Mouse (Mus musculus): ENCODE results near the gene Strc. TPM values are rescaled to one million over a fixed set of nuclear protein-coding genes. Genes with fewer than 3 reads are reported as not detected.

Gene Strc
- 0.42 TPM for polyA plus RNA-seq (2017; shearing (Covaris generic))

GRCm38 (mm10) chr2:121386961-121387575, at the start of gene Strc:
Gene Strc (minus strand): TSS chr2:121387168.

GRCm38 (mm10) chr2:121413387-121414042, 26.5 kb upstream of the Strc start, which contains the start of the genes Pdia3 and Catsper2:
Gene Pdia3 (plus strand): TSS chr2:121413775.
Gene Catsper2 (minus strand): TSS chr2:121413792.

GRCm38 (mm10) chr2:121357494-121357893, 29.5 kb downstream of the Strc start, which contains the start of gene Ckmt1:
Gene Ckmt1 (plus strand): TSS chr2:121357714.

GRCm38 (mm10) chr2:121354820-121355592, 32.0 kb downstream of the Strc start, which contains the start of gene Ppip5k1:
Gene Ppip5k1 (minus strand): TSS chr2:121355396.

Other genes starting within 250 kb of the Strc start
- 16.5 TPM for gene Adal, start 246.7 kb downstream of the Strc start, polyA plus RNA-seq (2017; shearing (Covaris generic))
- 11.4 TPM for gene Lcmt2, start 246.5 kb downstream of the Strc start, polyA plus RNA-seq (2017; shearing (Covaris generic))
- gene Tubgcp4, start 216.5 kb downstream of the Strc start, polyA plus RNA-seq (2017; shearing (Covaris generic)), result 108 TPM
- 75.9 TPM for gene Zscan29, start 216.0 kb downstream of the Strc start, polyA plus RNA-seq (2017; shearing (Covaris generic))
- 79.0 TPM for gene Trp53bp1, start 115.8 kb downstream of the Strc start, polyA plus RNA-seq (2017; shearing (Covaris generic))
- 0.06 TPM for gene Map1a, start 97.6 kb downstream of the Strc start, polyA plus RNA-seq (2017; shearing (Covaris generic))
- 12.6 TPM for gene Ppip5k1, start 31.8 kb downstream of the Strc start, polyA plus RNA-seq (2017; shearing (Covaris generic))
- not detected for gene Ckmt1, start 29.5 kb downstream of the Strc start, polyA plus RNA-seq (2017; shearing (Covaris generic))
- gene Pdia3, start 26.6 kb upstream of the Strc start, polyA plus RNA-seq (2017; shearing (Covaris generic)), result 309 TPM
- 2.6 TPM for gene Catsper2, start 26.6 kb upstream of the Strc start, polyA plus RNA-seq (2017; shearing (Covaris generic))
- gene Ell3, start 57.1 kb upstream of the Strc start, polyA plus RNA-seq (2017; shearing (Covaris generic)), result 0.65 TPM
- 626 TPM for gene Serf2, start 62.0 kb upstream of the Strc start, polyA plus RNA-seq (2017; shearing (Covaris generic))
- 156 TPM for gene Hypk, start 66.1 kb upstream of the Strc start, polyA plus RNA-seq (2017; shearing (Covaris generic))
- gene Serinc4, start 69.6 kb upstream of the Strc start, polyA plus RNA-seq (2017; shearing (Covaris generic)), result 0.36 TPM
- gene Mfap1b, start 86.9 kb upstream of the Strc start, polyA plus RNA-seq (2017; shearing (Covaris generic)), result 115 TPM
- 37.0 TPM for gene Mfap1a, start 119.5 kb upstream of the Strc start, polyA plus RNA-seq (2017; shearing (Covaris generic))
- gene Wdr76, start 119.6 kb upstream of the Strc start, polyA plus RNA-seq (2017; shearing (Covaris generic)), result 6.9 TPM

All from CD4-positive, CD25-positive, alpha-beta regulatory T cell, adult 9 weeks (primary cell).